Mouse (Mus musculus) liver, embryonic 12.5 days (tissue): ENCODE data around the gene Fam171a2. TPM values are rescaled to one million over a fixed set of nuclear protein-coding genes. Genes with fewer than 3 reads are reported as not detected.
A peak's percentile ranks its signal among the peaks of the same experiment; 100 is the strongest.

ENCODE experiments used
- ATAC-seq: fragments of 200-750 bp; cut with Nextera tagmentation; 2 replicates; pipeline ENCODE4 v1.8.0; 2017; ENCODE audit warnings: moderate number of reproducible peaks, mild to moderate bottlenecking, moderate library complexity
- H3K27ac ChIP-seq: fragments of 300-500 bp; sonication (generic); 2 replicates; pipeline ENCODE4 v1.5.1; 2016; ENCODE audit warnings: mild to moderate bottlenecking
- H3K27me3 ChIP-seq: fragments of 300-500 bp; sonication (generic); replicated peaks from 2 replicates; pipeline ENCODE4 v1.6.1; 2016; ENCODE audit warnings: mild to moderate bottlenecking, moderate library complexity
- H3K36me3 ChIP-seq: fragments of 300-500 bp; sonication (generic); 2 replicates; pipeline ENCODE4 v1.6.1; 2016; ENCODE audit warnings: mild to moderate bottlenecking, moderate library complexity
- H3K4me1 ChIP-seq: fragments of 300-500 bp; sonication (generic); 2 replicates; pipeline ENCODE4 v1.6.1; 2016
- H3K4me2 ChIP-seq: fragments of 300-500 bp; sonication (generic); 2 replicates; pipeline ENCODE4 v1.6.1; 2016; ENCODE audit warnings: mild to moderate bottlenecking, moderate library complexity
- H3K4me3 ChIP-seq: fragments of 300-500 bp; sonication (generic); 2 replicates; pipeline ENCODE4 v1.5.1; 2016; ENCODE audit warnings: mild to moderate bottlenecking, moderate library complexity
- H3K9ac ChIP-seq: fragments of 300-500 bp; sonication (generic); 2 replicates; pipeline ENCODE4 v1.6.1; 2016; ENCODE audit warnings: mild to moderate bottlenecking, moderate library complexity
- H3K9me3 ChIP-seq: fragments of 300-500 bp; sonication (generic); replicated peaks from 2 replicates; pipeline ENCODE4 v1.6.1; 2016; ENCODE audit warnings: mild to moderate bottlenecking, moderate library complexity
- WGBS: fragments of 180-500 bp; shearing (Covaris S2); methylation state at CpG from one replicate; pipeline ENCODE4 v1.1.7; 2016; ENCODE audit not compliant: insufficient replicate concordance; 5-methylcytosine and 5-hydroxymethylcytosine counted together
- polyA plus RNA-seq: library from polyadenylated mRNA; unstranded; fragments of >200 nt; fragmentation: Nextera tagmentation; extraction: Ambion mirVana; gene quantifications from 2 replicates; pipeline ENCODE4 v1.2.1, GENCODE M21; 2016

The Fam171a2 gene
- polyA plus RNA-seq, 1 experiment from 2014 or later, result 1.9 TPM

- ATAC-seq, result no peak
- Histone ChIP-seq H3K9ac (no peak overlapping the region), H3K4me3 (no peak overlapping the region), H3K9me3 (no peaks in the 10 kb centered on the region), H3K36me3 (no peaks in the 10 kb centered on the region), H3K4me2 (no peak overlapping the region), H3K27ac (no peak overlapping the region), H3K4me1 (peaks cover 34% of the 10 kb centered on the region), H3K27me3 (peaks cover 70% of the 10 kb centered on the region)
- WGBS, result 47% methylated on average over 17 of the region's 17 CpGs
Observed at GRCm38 (mm10) chr11:102449043-102450008, 1.8 kb upstream of the Fam171a2 start.

GRCm38 (mm10) chr11:102448327-102448726 lies 845 bp upstream of the Fam171a2 start:
- Histone ChIP-seq H3K4me2 (no peak overlapping the region), H3K9me3 (no peaks in the 10 kb centered on the region), H3K4me3 (no peak overlapping the region), H3K27me3 (peaks cover 79% of the 10 kb centered on the region), H3K36me3 (no peaks in the 10 kb centered on the region), H3K4me1 (peaks cover 34% of the 10 kb centered on the region), H3K9ac (no peak overlapping the region), H3K27ac (no peak overlapping the region)
- ATAC-seq, result no peak
- 15% methylated on average over 8 of the region's 8 CpGs for WGBS

- peaks cover 81% of the 10 kb centered on the region for H3K27me3 ChIP-seq
- peak; percentile 27 for ATAC-seq
- peak overlapping the region; percentile 64 for H3K4me3 ChIP-seq
- H3K27ac ChIP-seq, result peak overlapping the region; percentile 57
- peaks cover 34% of the 10 kb centered on the region for H3K4me1 ChIP-seq
- WGBS, result 1% methylated on average over 44 of the region's 49 CpGs
- peaks cover 4% of the 10 kb centered on the region; the same call in 1 of the 2 replicates for H3K36me3 ChIP-seq
- peak overlapping the region; percentile 87 for H3K4me2 ChIP-seq
- H3K9me3 ChIP-seq, result no peaks in the 10 kb centered on the region
- H3K9ac ChIP-seq, result peak overlapping the region; percentile 72
Observed at GRCm38 (mm10) chr11:102446581-102447461, 661 bp downstream of the Fam171a2 start.

- Histone ChIP-seq H3K27me3 (peaks cover 81% of the 10 kb centered on the region), H3K4me2 (peak overlapping the region; percentile 87), H3K9ac (peak overlapping the region; percentile 72; the same call in 1 of the 2 replicates), H3K9me3 (no peaks in the 10 kb centered on the region), H3K27ac (peak overlapping the region; percentile 33; the same call in 1 of the 2 replicates), H3K36me3 (peaks cover 4% of the 10 kb centered on the region; the same call in 1 of the 2 replicates), H3K4me1 (peaks cover 34% of the 10 kb centered on the region), H3K4me3 (peak overlapping the region; percentile 64)
- WGBS, result 28% methylated on average over 7 of the region's 7 CpGs
- no peak for ATAC-seq
Observed at GRCm38 (mm10) chr11:102445891-102446361, 1.6 kb downstream of the Fam171a2 start.

GRCm38 (mm10) chr11:102445264-102445890 lies 2.1 kb downstream of the Fam171a2 start:
- Histone ChIP-seq H3K4me2 (no peak overlapping the region; the same call in 1 of the 2 replicates), H3K9me3 (no peaks in the 10 kb centered on the region), H3K27ac (0 out of 2 replicates have a peak overlapping the region, but pooled peaks have one; percentile 6), H3K27me3 (peaks cover 83% of the 10 kb centered on the region), H3K9ac (no peak overlapping the region), H3K36me3 (peaks cover 4% of the 10 kb centered on the region; the same call in 1 of the 2 replicates), H3K4me3 (no peak overlapping the region), H3K4me1 (peaks cover 34% of the 10 kb centered on the region)
- no peak for ATAC-seq
- WGBS, result 45% methylated on average over 10 of the region's 10 CpGs

GRCm38 (mm10) chr11:102444781-102445180 lies 2.7 kb downstream of the Fam171a2 start:
- Histone ChIP-seq H3K27ac (no peak overlapping the region), H3K36me3 (peaks cover 4% of the 10 kb centered on the region; the same call in 1 of the 2 replicates), H3K9ac (no peak overlapping the region), H3K4me3 (no peak overlapping the region), H3K4me1 (peaks cover 34% of the 10 kb centered on the region), H3K4me2 (no peak overlapping the region), H3K27me3 (peaks cover 83% of the 10 kb centered on the region), H3K9me3 (no peaks in the 10 kb centered on the region)
- WGBS, result 40% methylated on average over 6 of the region's 6 CpGs
- no peak for ATAC-seq

GRCm38 (mm10) chr11:102444321-102444720 lies 3.2 kb downstream of the Fam171a2 start:
- Histone ChIP-seq H3K4me3 (no peak overlapping the region), H3K4me1 (peaks cover 34% of the 10 kb centered on the region), H3K9me3 (no peaks in the 10 kb centered on the region), H3K36me3 (peaks cover 4% of the 10 kb centered on the region; the same call in 1 of the 2 replicates), H3K27ac (no peak overlapping the region), H3K4me2 (no peak overlapping the region), H3K9ac (no peak overlapping the region), H3K27me3 (peaks cover 83% of the 10 kb centered on the region)
- no peak for ATAC-seq
- WGBS, result 58% methylated on average over 3 of the region's 3 CpGs

- H3K9me3 ChIP-seq, result no peaks in the 10 kb centered on the region
- no peak for ATAC-seq
- H3K4me1 ChIP-seq, result peaks cover 34% of the 10 kb centered on the region
- peaks cover 4% of the 10 kb centered on the region; the same call in 1 of the 2 replicates for H3K36me3 ChIP-seq
- H3K27me3 ChIP-seq, result peaks cover 83% of the 10 kb centered on the region
- no peak overlapping the region for H3K27ac ChIP-seq
- H3K9ac ChIP-seq, result no peak overlapping the region
- no peak overlapping the region for H3K4me2 ChIP-seq
- no peak overlapping the region for H3K4me3 ChIP-seq
- WGBS, result 60% methylated on average over 10 of the region's 12 CpGs
Observed at GRCm38 (mm10) chr11:102443740-102444139, 3.7 kb downstream of the Fam171a2 start.

GRCm38 (mm10) chr11:102442089-102442488 lies 5.4 kb downstream of the Fam171a2 start:
- no peak for ATAC-seq
- no peaks in the 10 kb centered on the region for H3K9me3 ChIP-seq
- peaks cover 4% of the 10 kb centered on the region; the same call in 1 of the 2 replicates for H3K36me3 ChIP-seq
- no peak overlapping the region for H3K9ac ChIP-seq
- H3K4me3 ChIP-seq, result no peak overlapping the region
- no peak overlapping the region for H3K4me2 ChIP-seq
- H3K27ac ChIP-seq, result no peak overlapping the region
- H3K4me1 ChIP-seq, result peaks cover 35% of the 10 kb centered on the region
- H3K27me3 ChIP-seq, result peaks cover 83% of the 10 kb centered on the region
- WGBS, result 77% methylated on average over 6 of the region's 6 CpGs

GRCm38 (mm10) chr11:102441434-102441833 lies 6.0 kb downstream of the Fam171a2 start:
- 66% methylated on average over 3 of the region's 3 CpGs for WGBS
- Histone ChIP-seq H3K9ac (no peak overlapping the region), H3K27ac (no peak overlapping the region), H3K27me3 (peaks cover 83% of the 10 kb centered on the region), H3K9me3 (no peaks in the 10 kb centered on the region), H3K4me1 (peaks cover 29% of the 10 kb centered on the region), H3K4me3 (no peak overlapping the region), H3K36me3 (peaks cover 4% of the 10 kb centered on the region; the same call in 1 of the 2 replicates), H3K4me2 (no peak overlapping the region)
- ATAC-seq, result no peak

GRCm38 (mm10) chr11:102440255-102440654 lies 7.2 kb downstream of the Fam171a2 start:
- peaks cover 21% of the 10 kb centered on the region for H3K4me1 ChIP-seq
- H3K9me3 ChIP-seq, result no peaks in the 10 kb centered on the region
- peaks cover 82% of the 10 kb centered on the region for H3K27me3 ChIP-seq
- H3K27ac ChIP-seq, result no peak overlapping the region
- 85% methylated on average over 8 of the region's 8 CpGs for WGBS
- no peak overlapping the region for H3K4me3 ChIP-seq
- H3K4me2 ChIP-seq, result no peak overlapping the region
- H3K9ac ChIP-seq, result no peak overlapping the region
- peaks cover 12% of the 10 kb centered on the region; the same call in 1 of the 2 replicates for H3K36me3 ChIP-seq
- no peak for ATAC-seq
